Mouse (Mus musculus) small intestine, adult 2 months (tissue): Measurements from ENCODE around the gene Ints6l. TPM values are rescaled to one million over a fixed set of nuclear protein-coding genes. Genes with fewer than 3 reads are reported as not detected.

Source experiments
- H3K27ac ChIP-seq: fragments of 200-500 bp; 2 replicates; pipeline ENCODE4 v1.5.1; 2012; ENCODE audit warnings: low read depth, low read length, control low read depth, inconsistent platforms; ENCODE audit not compliant: insufficient read depth
- H3K27me3 ChIP-seq: fragments of 200-500 bp; 2 replicates; pipeline ENCODE4 v1.6.1; 2012; ENCODE audit warnings: mild to moderate bottlenecking, moderate library complexity, low read length, inconsistent platforms; ENCODE audit not compliant: control insufficient read depth, insufficient read depth
- H3K36me3 ChIP-seq: fragments of 200-500 bp; 2 replicates; pipeline ENCODE4 v1.6.1; 2012; ENCODE audit warnings: mild to moderate bottlenecking, low read length, control low read depth, inconsistent platforms; ENCODE audit not compliant: control insufficient read depth, insufficient read depth
- H3K4me1 ChIP-seq: fragments of 200-500 bp; 2 replicates; pipeline ENCODE4 v1.6.1; 2012; ENCODE audit warnings: low read length, inconsistent platforms, mixed read lengths; ENCODE audit not compliant: control insufficient read depth, insufficient read depth, insufficient read length
- H3K4me3 ChIP-seq: fragments of 200-500 bp; 2 replicates; pipeline ENCODE4 v1.5.1; 2012; ENCODE audit warnings: low read depth, mild to moderate bottlenecking, control low read depth, inconsistent platforms, low read length, moderate library complexity
- CTCF ChIP-seq: fragments of 200-500 bp; IDR thresholded peaks from 2 replicates; pipeline ENCODE4 v1.5.1; 2012; ENCODE audit warnings: low read depth, mild to moderate bottlenecking, control low read depth, inconsistent platforms, low read length, moderate library complexity, mixed read lengths; ENCODE audit not compliant: insufficient replicate concordance, insufficient read length; ENCODE audit errors: extremely low read depth
- POLR2A ChIP-seq: fragments of 200-500 bp; IDR thresholded peaks from 2 replicates; pipeline ENCODE4 v1.6.1; 2012; ENCODE audit warnings: low read depth, mild to moderate bottlenecking, control low read depth, inconsistent platforms, low read length, moderate library complexity
- WGBS: fragments of 180-500 bp; shearing (Covaris S2); methylation state at CpG from one replicate; pipeline ENCODE4 v1.1.7; 2018; 5-methylcytosine and 5-hydroxymethylcytosine counted together
- polyA plus RNA-seq: library from polyadenylated mRNA; depleted of rRNA; stranded (reverse); fragments of >200 nt; gene quantifications from 2 replicates; pipeline ENCODE4 v1.2.3, GENCODE M21; 2012; rRNA removed

The Ints6l gene
- polyA plus RNA-seq, result 1.8 and 2.1 TPM in 2 replicates

DNA sequence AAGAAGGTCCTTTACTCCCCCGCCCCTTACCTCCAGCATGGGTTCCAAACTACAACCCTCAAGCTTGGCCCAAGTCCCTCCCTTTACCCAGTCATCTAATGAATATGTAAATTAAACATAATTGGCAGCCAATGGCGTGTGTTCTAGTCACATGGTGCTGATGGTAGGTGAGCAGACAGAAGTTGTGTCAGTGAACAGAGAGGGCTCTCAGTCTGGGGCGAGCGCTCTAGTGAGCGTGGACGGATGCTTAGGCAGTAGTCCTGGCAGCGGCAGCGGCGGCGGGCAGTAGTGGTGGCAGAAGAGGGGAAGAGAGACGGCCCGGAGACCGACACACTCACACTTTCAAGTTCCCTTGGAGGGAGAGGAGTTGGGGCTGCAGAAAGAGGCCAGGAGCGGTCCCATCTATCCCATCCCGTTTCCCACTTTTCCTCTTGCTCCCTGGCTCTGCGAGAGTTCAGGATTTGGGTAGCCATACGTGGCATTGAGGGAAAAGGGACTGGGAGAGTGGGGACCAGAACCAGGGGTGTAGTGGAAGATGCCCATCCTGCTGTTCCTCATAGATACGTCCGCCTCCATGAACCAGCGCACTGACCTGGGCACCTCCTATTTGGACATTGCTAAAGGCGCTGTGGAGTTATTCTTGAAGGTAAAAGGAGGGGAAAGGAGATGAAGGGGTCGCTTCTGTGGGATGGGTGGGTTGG, at the start of gene Ints6l:
Gene Ints6l, plus strand, starts transcription at position 187 of the 701 bp plus-strand sequence.
- 17% methylated on average over 21 of the region's 22 CpGs for WGBS
- Histone ChIP-seq H3K36me3 (no peaks in the 10 kb centered on the region), H3K4me1 (peaks cover 2% of the 10 kb centered on the region; the same call in 1 of the 2 replicates), H3K27ac (peak within 1 kb of the TSS; percentile 81), H3K4me3 (peak within 1 kb of the TSS; percentile 94), H3K27me3 (no peaks in the 10 kb centered on the region; the same call in 1 of the 2 replicates)
- TF ChIP-seq POLR2A, result peak; percentile 82
- no peak for TF ChIP-seq CTCF

DNA sequence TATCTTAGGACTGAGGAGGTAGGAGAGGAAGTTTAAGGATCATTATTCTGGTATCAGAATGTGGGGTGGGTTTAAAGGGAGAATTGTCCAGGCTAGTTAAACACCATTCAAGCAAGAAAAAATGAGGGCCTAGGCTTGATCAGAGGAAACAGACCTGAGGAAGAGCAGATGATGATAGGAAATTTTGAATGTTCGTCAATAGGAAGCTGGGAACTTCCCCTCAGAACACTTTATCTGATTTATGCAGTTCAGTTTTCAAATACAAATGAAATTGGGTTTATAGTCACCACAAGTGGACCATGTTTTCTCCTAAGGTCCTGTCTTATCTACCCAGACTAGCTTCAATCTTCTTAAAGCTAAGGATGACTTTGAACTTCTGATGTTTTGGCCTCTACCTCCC, 49.2 kb upstream of the Ints6l start:
- no peaks in the 10 kb centered on the region for H3K36me3 ChIP-seq
- H3K27me3 ChIP-seq, result no peaks in the 10 kb centered on the region
- H3K27ac ChIP-seq, result no peak overlapping the region
- no peak overlapping the region for H3K4me3 ChIP-seq
- WGBS, result 38% methylated on average over 1 of the region's 1 CpGs
- no peaks in the 10 kb centered on the region for H3K4me1 ChIP-seq
- TF ChIP-seq POLR2A, result no peak
- no peak for TF ChIP-seq CTCF

GRCm38 (mm10) chrX:56406128-56406527, 48.5 kb upstream of the Ints6l start:
- WGBS, result 62% methylated on average over 5 of the region's 5 CpGs
- Histone ChIP-seq H3K36me3 (no peaks in the 10 kb centered on the region), H3K27me3 (no peaks in the 10 kb centered on the region), H3K27ac (no peak overlapping the region), H3K4me1 (no peaks in the 10 kb centered on the region), H3K4me3 (no peak overlapping the region)
- TF ChIP-seq CTCF (no peak), POLR2A (no peak)

GRCm38 (mm10) chrX:56416277-56416676, 38.4 kb upstream of the Ints6l start:
- H3K36me3 ChIP-seq, result no peaks in the 10 kb centered on the region
- H3K4me1 ChIP-seq, result no peaks in the 10 kb centered on the region
- H3K4me3 ChIP-seq, result no peak overlapping the region
- no peaks in the 10 kb centered on the region for H3K27me3 ChIP-seq
- TF ChIP-seq POLR2A (no peak), CTCF (no peak)
- no peak overlapping the region for H3K27ac ChIP-seq
- whole genome bisulfite sequencing, result 51% methylated on average over 3 of the region's 3 CpGs

DNA sequence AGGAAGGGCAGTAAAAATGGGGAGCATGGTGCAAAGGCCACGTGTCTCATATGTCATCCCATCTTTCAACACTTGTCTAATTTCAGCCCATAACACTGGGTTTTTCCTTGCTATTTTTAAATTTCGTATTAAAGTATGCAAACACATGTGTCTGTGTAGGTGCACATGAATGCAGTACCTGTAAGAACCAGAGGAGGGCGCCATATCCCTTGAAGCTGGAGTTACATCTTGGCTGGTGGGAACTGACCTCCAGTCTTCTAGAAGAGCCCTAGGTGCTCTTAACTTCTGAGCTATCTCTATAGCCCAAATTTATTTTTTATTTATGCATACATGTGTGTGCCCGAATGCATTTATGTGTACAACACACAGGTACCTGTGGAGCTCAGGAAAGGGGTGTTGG, 37.1 kb upstream of the Ints6l start:
- no peaks in the 10 kb centered on the region for H3K27me3 ChIP-seq
- no peak overlapping the region for H3K4me3 ChIP-seq
- no peaks in the 10 kb centered on the region for H3K36me3 ChIP-seq
- no peak for TF ChIP-seq CTCF
- TF ChIP-seq POLR2A, result no peak
- 68% methylated on average over 4 of the region's 4 CpGs for WGBS
- no peak overlapping the region for H3K27ac ChIP-seq
- no peaks in the 10 kb centered on the region for H3K4me1 ChIP-seq

DNA sequence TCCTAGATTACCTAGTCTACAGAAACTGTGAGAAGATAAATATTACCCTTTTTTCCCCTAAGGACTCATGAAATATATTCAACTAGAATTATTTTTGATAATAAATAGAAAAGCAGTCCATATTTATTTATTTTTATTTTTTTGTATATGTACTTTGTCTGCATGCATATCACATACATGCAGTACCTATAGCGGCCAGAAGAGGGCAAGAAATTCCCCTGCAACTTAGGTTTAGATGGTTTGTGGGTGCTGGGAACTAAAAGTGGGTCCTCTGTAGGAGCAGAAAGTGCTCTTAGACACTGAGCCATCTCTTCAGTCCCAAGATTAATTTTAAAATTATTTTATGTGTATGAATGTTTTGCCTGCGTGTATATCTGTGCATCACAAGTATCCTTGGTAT, 24.1 kb upstream of the Ints6l start:
- TF ChIP-seq POLR2A (no peak), CTCF (no peak)
- no peaks in the 10 kb centered on the region for H3K36me3 ChIP-seq
- no peaks in the 10 kb centered on the region for H3K4me1 ChIP-seq
- WGBS, result 55% methylated on average over 2 of the region's 2 CpGs
- no peaks in the 10 kb centered on the region for H3K27me3 ChIP-seq
- H3K27ac ChIP-seq, result no peak overlapping the region
- no peak overlapping the region for H3K4me3 ChIP-seq

DNA sequence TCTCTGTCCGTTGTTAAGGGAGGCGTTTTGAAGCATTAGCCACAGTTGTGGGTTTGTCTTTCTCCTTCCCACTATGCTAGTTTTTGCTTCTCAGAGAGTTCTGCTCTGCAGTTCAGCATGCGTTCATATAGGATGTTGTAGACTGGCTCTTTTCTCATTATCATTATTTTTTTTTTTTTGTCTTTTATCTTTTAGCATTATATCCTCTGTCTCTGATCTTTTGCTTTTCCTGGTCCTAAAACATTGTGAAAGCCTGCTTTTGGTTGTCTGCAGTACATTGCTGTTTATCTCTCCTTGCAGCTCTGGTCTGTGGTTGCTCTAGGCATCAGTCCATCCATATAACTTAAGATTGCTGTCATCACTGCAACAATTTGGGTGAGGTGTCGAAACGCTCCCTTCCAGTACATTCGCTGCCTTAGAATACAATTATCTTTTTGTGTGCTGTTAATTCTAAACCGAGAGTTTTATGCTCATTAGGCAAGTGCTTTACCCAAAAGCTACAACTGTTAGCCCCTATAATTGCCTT, 18.8 kb upstream of the Ints6l start:
- no peaks in the 10 kb centered on the region for H3K4me1 ChIP-seq
- no peaks in the 10 kb centered on the region for H3K36me3 ChIP-seq
- no peak overlapping the region for H3K4me3 ChIP-seq
- WGBS, result 76% methylated on average over 7 of the region's 7 CpGs
- TF ChIP-seq CTCF, result no peak
- no peak for TF ChIP-seq POLR2A
- no peak overlapping the region for H3K27ac ChIP-seq
- no peaks in the 10 kb centered on the region for H3K27me3 ChIP-seq
